Mouse (Mus musculus) forebrain, embryonic 11.5 days (tissue): ENCODE measurements around the gene Mtch1. TPM values are rescaled to one million over a fixed set of nuclear protein-coding genes. Genes with fewer than 3 reads are reported as not detected.
A peak's percentile ranks its signal among the peaks of the same experiment; 100 is the strongest.

Experiments used
- ATAC-seq: fragments of 200-750 bp; cut with Nextera tagmentation; replicated peaks from 2 replicates; pipeline ENCODE4 v1.8.0; 2017; ENCODE audit warnings: moderate TSS enrichment; ENCODE audit not compliant: low FRiP score
- DNase-seq: peaks from one replicate; pipeline ENCODE4 v3.0.0-alpha.2; 2017; ENCODE audit warnings: low spot score
- H3K27ac ChIP-seq: fragments of 300-500 bp; sonication (generic); 2 replicates; pipeline ENCODE4 v1.5.1; 2014; ENCODE audit warnings: low read depth, low read length
- H3K27me3 ChIP-seq: fragments of 300-500 bp; sonication (generic); 2 replicates; pipeline ENCODE4 v1.6.1; 2014; ENCODE audit warnings: mild to moderate bottlenecking, low read length, mixed read lengths; ENCODE audit not compliant: control insufficient read depth, insufficient read depth
- H3K36me3 ChIP-seq: fragments of 300-500 bp; sonication (generic); 2 replicates; pipeline ENCODE4 v1.6.1; 2014; ENCODE audit warnings: mild to moderate bottlenecking, low read length, moderate library complexity, mixed read lengths; ENCODE audit not compliant: control insufficient read depth, insufficient read depth
- H3K4me1 ChIP-seq: fragments of 300-500 bp; sonication (generic); replicated peaks from 2 replicates; pipeline ENCODE4 v1.6.1; 2014; ENCODE audit warnings: low read length, mixed read lengths; ENCODE audit not compliant: control insufficient read depth, insufficient read depth
- H3K4me2 ChIP-seq: fragments of 300-500 bp; sonication (generic); 2 replicates; pipeline ENCODE4 v1.6.1; 2014; ENCODE audit warnings: low read depth, mild to moderate bottlenecking, low read length, moderate library complexity, mixed read lengths; ENCODE audit not compliant: severe bottlenecking
- H3K4me3 ChIP-seq: fragments of 300-500 bp; sonication (generic); 2 replicates; pipeline ENCODE4 v1.5.1; 2014; ENCODE audit warnings: low read depth, low read length
- H3K9ac ChIP-seq: fragments of 300-500 bp; sonication (generic); 2 replicates; pipeline ENCODE4 v1.6.1; 2014; ENCODE audit warnings: low read length
- H3K9me3 ChIP-seq: fragments of 300-500 bp; sonication (generic); 2 replicates; pipeline ENCODE4 v1.6.1; 2016; ENCODE audit warnings: low read length, mixed read lengths; ENCODE audit not compliant: control insufficient read depth
- WGBS: fragments of 180-500 bp; shearing (Covaris S2); extraction: QIAGEN DNeasy Blood & Tissue Kit; methylation state at CpG from one replicate; pipeline ENCODE4 v1.1.7; 2014; 5-methylcytosine and 5-hydroxymethylcytosine counted together
- polyA plus RNA-seq: library from polyadenylated mRNA; unstranded; fragments of >200 nt; fragmentation: Nextera tagmentation; extraction: Ambion mirVana; gene quantifications from 2 replicates; pipeline ENCODE4 v1.2.1, GENCODE M21; 2014

Mtch1 gene
- polyA plus RNA-seq, 1 experiment from 2014 or later = 332 TPM

DNA sequence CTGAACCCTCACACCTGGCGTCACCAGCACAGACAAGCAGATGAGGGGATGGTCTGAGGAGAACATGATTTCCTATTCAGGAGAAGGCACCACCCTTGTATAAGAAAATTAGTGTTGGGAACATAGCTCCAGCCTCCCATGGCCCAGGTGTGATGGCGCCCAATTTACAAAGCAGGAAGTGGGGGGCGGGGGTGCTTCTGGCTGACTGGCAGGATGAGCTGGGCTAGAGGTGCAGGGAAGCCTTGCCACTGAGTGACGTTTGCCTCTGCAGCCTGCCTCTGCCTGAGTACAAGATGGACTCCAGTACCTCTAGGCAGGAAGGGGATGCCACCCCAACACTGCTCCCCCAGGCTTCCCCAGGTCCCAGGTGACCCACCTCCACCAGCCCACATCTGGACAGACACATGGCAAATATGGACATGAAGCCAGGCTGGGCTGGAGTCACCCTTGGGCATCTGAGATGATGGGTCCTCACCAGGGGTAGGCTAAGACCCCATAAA is 15.5 kb downstream of the Mtch1 start:
- Histone ChIP-seq H3K27ac (no peak overlapping the region), H3K4me1 (peaks cover 6% of the 10 kb centered on the region; the same call in 1 of the 2 replicates), H3K36me3 (peaks cover 9% of the 10 kb centered on the region; the same call in 1 of the 2 replicates), H3K9me3 (no peaks in the 10 kb centered on the region), H3K4me3 (no peak overlapping the region), H3K9ac (no peak overlapping the region), H3K27me3 (no peaks in the 10 kb centered on the region), H3K4me2 (no peak overlapping the region)
- WGBS = 88% methylated on average over 4 of the region's 4 CpGs
- ATAC-seq (no peak), DNase-seq (peak; percentile 44)

DNA sequence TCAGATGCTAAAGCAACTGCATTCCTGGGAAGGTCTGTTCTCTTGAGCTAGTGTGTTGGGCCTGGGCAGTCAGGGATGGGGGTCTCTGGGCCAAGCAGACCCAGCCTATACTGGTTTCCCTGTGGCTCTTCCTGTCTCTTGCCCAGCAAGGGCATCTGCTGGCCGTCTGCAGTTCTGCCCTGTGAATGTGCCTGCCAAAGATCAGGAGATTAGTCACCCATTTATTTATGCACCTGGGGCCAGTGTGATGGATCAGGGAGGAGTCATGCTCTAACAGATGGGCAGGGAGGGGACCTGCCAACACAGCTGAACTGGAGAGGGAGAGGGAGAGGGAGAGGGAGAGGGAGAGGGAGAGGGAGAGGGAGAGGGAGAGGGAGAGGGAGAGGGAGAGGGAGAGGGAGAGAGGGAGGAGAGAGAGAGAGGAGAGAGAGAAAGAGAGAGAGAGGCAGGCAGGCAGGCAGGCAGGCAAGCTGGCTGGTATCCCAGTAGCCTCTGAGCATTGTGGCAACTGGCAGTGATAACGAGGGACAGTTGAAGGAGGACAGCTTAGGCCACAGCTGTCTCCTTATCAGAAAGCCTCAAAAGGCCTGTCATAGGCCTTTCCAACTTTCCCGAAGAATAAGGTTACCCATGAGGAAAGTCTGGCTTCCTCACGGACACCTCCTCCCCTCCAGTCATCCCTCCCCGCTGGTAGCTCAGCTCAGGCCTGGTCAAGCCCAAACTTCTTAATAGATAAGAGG is 16.9 kb downstream of the Mtch1 start:
- no peak overlapping the region for H3K4me3 ChIP-seq
- H3K27ac ChIP-seq = no peak overlapping the region
- H3K9me3 ChIP-seq = no peaks in the 10 kb centered on the region
- no peak overlapping the region for H3K4me2 ChIP-seq
- 21% methylated on average over 5 of the region's 5 CpGs for WGBS
- peaks cover 3% of the 10 kb centered on the region; the same call in 1 of the 2 replicates for H3K36me3 ChIP-seq
- ATAC-seq = no peak
- DNase-seq = peak; percentile 43
- H3K4me1 ChIP-seq = peaks cover 19% of the 10 kb centered on the region
- H3K27me3 ChIP-seq = no peaks in the 10 kb centered on the region
- no peak overlapping the region for H3K9ac ChIP-seq

DNA sequence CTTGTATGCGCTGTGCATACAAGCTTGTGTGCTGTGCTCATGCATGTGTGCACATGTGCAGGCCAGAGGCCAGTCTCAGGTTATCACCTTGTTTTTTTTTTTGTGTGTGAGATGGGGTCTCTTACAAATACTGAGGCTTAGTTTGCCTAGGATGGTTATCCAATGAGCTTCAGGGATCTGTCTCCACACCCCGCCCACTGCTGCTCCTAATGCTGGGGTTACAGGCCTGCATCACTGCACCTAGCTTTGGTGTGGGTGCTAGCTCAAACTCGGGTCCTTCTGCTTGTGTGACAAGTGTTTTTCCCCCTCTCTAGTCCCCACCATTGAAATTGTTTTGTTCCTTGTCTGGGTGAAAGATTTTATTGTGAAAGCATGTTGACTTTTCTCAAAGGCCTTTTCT is 17.5 kb downstream of the Mtch1 start:
- Histone ChIP-seq H3K4me1 (peaks cover 21% of the 10 kb centered on the region), H3K4me2 (no peak overlapping the region), H3K9ac (no peak overlapping the region), H3K9me3 (no peaks in the 10 kb centered on the region), H3K27me3 (no peaks in the 10 kb centered on the region), H3K27ac (no peak overlapping the region), H3K36me3 (peaks cover 3% of the 10 kb centered on the region; the same call in 1 of the 2 replicates), H3K4me3 (no peak overlapping the region)
- DNase-seq (no peak), ATAC-seq (no peak)
- 80% methylated on average over 3 of the region's 3 CpGs for WGBS

DNA sequence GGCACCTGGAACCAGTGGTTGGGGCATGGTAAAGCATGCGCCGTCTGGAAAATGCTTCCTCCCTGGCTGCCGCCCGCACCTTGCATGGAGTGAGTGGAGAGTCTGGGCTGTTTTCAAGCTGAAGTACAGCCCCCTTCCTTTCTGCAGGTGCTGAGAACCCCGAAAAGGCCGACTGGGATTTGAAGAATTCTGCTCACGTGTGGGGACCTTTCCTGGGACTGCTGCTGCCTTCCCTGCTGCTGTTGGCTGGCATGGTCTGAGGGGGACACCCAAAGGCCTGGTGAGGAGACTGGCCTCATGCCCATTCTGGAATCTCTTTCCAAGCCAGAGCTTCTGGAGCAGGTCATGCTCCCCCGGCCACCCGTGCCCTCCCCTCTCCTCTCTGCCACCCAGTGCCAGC is 20.0 kb downstream of the Mtch1 start:
- no peak overlapping the region for H3K4me2 ChIP-seq
- H3K27me3 ChIP-seq = peaks cover 2% of the 10 kb centered on the region
- 75% methylated on average over 9 of the region's 9 CpGs for WGBS
- DNase-seq (no peak), ATAC-seq (no peak)
- no peaks in the 10 kb centered on the region; the same call in 1 of the 2 replicates for H3K36me3 ChIP-seq
- no peak overlapping the region; the same call in 1 of the 2 replicates for H3K9ac ChIP-seq
- H3K4me1 ChIP-seq = peaks cover 21% of the 10 kb centered on the region
- H3K4me3 ChIP-seq = no peak overlapping the region
- no peaks in the 10 kb centered on the region for H3K9me3 ChIP-seq
- H3K27ac ChIP-seq = no peak overlapping the region

DNA sequence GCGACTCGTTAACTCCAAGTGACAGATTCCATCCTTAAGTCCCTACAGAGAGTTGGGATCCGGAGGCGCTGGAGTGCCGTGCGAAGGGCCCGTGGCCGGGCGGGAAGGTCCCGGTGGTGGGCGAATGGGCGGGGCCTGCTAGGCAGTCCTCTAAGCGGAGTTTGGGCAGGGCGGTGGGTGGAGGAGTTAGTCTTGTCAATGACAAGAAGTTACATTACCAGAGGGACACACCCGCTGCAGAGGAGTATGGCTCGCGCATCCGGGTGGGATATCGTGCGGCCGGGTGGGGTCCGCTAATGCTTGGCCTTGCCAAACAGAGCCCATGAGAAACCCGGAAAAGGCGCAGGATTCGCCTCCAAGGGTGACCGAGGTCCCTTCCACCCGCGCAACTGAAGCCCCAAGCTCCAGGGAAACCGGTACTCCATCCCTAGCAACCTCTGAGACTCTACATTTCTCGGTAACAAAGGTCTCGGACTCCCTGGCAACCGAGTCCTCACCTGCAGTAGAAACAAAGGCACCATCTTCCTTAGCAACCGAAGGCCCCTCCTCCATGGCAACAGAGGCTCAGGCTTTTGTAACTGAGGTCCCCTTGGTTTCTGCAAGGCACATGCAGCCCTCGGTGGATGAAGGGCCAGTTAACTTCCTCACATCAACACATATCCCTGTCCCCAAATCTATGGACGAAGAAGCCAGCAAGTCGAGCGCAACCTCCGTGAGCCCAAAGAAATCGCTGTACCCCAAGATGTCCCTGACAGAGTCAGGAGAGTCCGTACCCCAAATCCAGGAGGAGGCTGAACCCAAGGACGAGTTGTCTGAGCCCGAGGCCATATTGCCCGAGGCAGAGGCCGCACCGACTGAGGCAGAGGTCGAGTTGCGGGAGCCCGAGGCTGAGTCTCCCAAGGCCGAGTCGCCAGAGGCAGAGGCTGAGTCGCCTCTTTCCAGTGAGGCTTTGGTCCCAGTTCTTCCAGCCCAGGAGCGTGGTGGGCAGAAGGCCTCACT is 20.9 kb downstream of the Mtch1 start:
- Histone ChIP-seq H3K9me3 (no peaks in the 10 kb centered on the region), H3K4me3 (peak overlapping the region; percentile 33), H3K9ac (peak overlapping the region; percentile 70), H3K27me3 (peaks cover 11% of the 10 kb centered on the region), H3K27ac (peak overlapping the region; percentile 34; the same call in 1 of the 2 replicates), H3K36me3 (no peaks in the 10 kb centered on the region; the same call in 1 of the 2 replicates), H3K4me2 (peak overlapping the region; percentile 61), H3K4me1 (peaks cover 21% of the 10 kb centered on the region)
- DNase-seq (peak; percentile 78), ATAC-seq (peak; percentile 68)
- 6% methylated on average over 52 of the region's 52 CpGs for WGBS

DNA sequence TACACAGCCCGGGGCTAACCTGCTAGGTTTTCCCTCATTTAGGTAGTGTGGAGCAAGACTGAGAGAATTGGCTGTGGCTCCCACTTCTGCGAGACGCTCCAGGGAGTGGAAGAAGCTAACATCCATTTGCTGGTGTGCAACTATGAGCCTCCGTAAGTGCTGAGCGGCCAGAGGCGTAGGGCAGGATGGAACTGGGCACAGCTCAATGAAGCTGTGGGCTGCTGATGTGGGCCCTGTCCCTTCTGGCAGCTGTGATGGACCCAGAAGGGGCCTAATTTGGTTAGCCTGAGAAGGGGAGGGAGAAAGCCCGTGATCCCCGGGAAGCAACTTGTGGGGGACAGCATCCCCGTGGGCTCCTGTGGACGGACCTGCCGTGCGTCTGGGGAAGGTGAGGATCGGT is 21.9 kb downstream of the Mtch1 start:
- Histone ChIP-seq H3K27ac (no peak overlapping the region), H3K4me2 (peak overlapping the region; percentile 61; the same call in 1 of the 2 replicates), H3K9ac (peak overlapping the region; percentile 70), H3K4me1 (peaks cover 18% of the 10 kb centered on the region), H3K4me3 (peak overlapping the region; percentile 33; the same call in 1 of the 2 replicates), H3K27me3 (peaks cover 19% of the 10 kb centered on the region), H3K9me3 (no peaks in the 10 kb centered on the region), H3K36me3 (no peaks in the 10 kb centered on the region; the same call in 1 of the 2 replicates)
- ATAC-seq = no peak
- no peak for DNase-seq
- 31% methylated on average over 13 of the region's 13 CpGs for whole genome bisulfite sequencing

DNA sequence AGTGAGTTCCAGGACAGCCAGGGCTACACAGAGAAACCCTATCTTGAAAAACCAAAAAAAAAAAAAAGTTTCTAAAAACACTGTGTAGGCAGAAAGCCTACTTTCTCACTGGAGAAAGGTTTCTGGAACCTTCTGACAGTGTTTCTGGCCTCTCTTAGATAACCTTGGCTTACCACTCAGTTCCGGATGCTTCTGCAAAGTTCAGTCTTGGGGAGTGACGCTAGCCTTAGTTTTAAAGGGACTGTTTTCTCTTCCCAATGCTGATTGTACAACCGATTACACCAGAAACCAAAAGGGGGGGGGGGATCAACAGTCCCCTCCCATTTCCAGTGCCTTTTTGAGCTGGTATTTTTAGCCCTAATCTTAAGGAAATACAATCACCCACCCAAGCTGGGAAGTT is 24.1 kb downstream of the Mtch1 start:
- ATAC-seq = no peak
- Histone ChIP-seq H3K36me3 (no peaks in the 10 kb centered on the region), H3K4me1 (peaks cover 18% of the 10 kb centered on the region), H3K27me3 (peaks cover 24% of the 10 kb centered on the region), H3K4me3 (no peak overlapping the region), H3K27ac (no peak overlapping the region), H3K9ac (no peak overlapping the region), H3K4me2 (no peak overlapping the region), H3K9me3 (no peaks in the 10 kb centered on the region)
- WGBS = 93% methylated on average over 3 of the region's 3 CpGs
- DNase-seq = no peak

DNA sequence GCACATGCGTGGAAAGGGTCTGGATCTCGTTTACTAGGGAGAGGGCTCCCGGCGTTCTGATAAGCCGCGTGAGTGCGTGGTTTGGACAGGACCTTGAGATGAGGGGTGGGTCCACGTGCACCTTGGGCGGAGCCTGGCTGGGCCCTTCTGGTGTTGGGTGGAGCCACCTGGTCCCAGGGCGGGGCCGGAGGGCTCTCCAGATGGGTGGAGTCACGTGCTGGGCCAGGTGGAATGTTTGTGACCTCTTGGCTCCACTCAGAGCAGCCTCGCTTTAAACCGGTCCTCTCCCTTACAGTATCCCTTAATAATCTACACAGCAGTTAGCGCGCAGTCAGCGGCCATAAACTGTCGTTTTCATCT is 25.2 kb downstream of the Mtch1 start:
- ATAC-seq = no peak
- no peak overlapping the region for H3K9ac ChIP-seq
- DNase-seq = peak; percentile 64
- WGBS = 9% methylated on average over 18 of the region's 18 CpGs
- peaks cover 24% of the 10 kb centered on the region for H3K27me3 ChIP-seq
- no peaks in the 10 kb centered on the region for H3K9me3 ChIP-seq
- peak overlapping the region; percentile 19; the same call in 1 of the 2 replicates for H3K4me2 ChIP-seq
- H3K4me3 ChIP-seq = no peak overlapping the region
- peaks cover 18% of the 10 kb centered on the region for H3K4me1 ChIP-seq
- no peak overlapping the region for H3K27ac ChIP-seq
- H3K36me3 ChIP-seq = no peaks in the 10 kb centered on the region
